Mouse (Mus musculus) lung, adult 18-20 months (tissue): ENCODE results near the gene Cntn4.

Experiments
- DNase-seq, 2 experiments: peaks; one replicate each; pipeline ENCODE4 v3.0.0; 2022; ENCODE audit warnings: mixed read lengths in 2 of 2

Gene Cntn4

DNA sequence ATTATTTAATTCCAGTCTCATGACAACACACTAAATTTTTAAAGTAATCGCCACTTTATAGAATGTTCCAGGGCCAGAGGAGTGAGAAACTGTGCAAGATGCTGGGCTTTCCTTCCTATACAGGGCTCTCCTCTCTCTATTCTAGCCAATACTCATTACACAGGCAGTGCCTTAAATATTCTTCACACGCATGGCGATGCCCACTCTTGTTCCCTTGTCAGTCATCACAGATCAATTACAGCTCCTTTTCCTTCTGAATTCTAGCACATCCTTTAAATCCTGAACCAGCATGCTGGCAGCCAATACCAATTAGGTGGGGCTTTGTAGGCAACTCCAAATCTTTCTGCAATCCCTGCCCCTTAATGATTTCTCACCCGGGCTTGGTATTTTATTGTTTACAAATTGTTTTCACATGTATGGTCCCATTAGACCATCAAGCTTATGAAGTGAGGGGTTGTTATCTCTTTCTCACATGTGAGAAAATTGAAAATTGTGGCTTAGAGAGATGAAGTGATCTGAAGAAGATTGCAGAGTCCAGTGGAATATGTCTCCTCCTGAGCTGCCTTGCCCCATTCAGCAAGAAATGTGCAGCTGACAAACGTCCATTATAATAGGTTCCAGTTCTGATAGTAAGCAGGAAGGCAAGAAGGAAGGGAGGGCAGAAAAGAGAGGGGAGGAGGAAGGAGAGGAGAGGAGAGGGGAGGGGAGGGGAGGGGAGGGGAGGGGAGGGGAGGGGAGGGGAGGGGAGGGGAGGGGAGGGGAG lies 789.0 kb downstream of the Cntn4 start:
- DNase-seq = no peak

DNA sequence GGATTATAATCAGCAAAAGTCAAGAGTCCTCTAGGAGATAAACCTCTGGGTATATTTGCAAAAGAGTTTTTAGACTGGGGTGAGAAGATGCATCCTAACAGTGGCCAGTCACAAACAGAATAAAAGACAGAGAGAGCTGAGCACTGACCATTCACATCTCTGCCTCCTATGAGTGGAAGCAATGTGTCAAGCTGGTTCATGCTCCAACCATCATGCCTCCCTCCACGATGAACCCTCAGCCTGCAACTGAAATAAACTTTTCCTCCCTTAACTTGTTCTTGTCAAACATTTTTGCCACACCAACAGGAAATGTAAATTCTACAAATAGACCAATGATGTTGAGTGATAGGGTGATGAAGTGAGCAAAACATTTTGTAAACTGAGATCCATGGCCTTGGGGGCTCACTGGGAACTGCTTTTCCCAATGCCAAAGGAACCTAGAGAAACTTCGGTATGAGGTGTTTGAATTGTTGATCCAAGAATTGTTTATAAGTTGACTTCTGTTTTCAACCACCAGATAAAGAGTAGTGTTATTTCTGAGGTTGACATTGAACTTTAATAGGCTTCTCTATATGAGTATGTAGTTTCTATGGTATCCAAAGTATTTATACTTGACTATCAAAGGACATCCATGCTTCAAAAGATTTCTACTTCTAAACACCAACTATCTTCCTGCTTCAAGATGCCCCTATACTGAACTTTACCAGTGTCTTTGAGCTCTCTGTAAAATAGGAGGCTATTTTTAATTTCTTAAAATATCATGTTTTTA lies 794.6 kb downstream of the Cntn4 start:
- no peak for DNase-seq

DNA sequence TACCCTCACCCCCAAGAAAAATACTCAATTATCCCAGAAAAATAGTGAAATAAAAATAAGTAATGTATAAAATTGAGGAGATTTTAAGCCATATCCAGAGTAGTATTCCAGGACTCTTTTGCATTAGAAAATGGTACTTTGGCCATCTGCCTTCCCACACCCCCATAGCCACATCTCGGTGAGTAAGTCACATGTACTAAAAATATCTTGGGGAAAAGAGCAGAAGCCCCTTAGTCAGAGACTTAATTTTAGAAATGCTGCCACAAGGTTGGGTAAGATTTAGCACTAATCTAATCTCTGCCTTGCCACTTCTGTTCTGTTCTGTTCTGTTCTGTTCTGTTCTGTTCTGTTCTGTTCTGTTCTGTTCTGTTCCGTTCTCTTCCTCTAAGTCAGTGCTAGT lies 796.4 kb downstream of the Cntn4 start:
- no peak for DNase-seq

DNA sequence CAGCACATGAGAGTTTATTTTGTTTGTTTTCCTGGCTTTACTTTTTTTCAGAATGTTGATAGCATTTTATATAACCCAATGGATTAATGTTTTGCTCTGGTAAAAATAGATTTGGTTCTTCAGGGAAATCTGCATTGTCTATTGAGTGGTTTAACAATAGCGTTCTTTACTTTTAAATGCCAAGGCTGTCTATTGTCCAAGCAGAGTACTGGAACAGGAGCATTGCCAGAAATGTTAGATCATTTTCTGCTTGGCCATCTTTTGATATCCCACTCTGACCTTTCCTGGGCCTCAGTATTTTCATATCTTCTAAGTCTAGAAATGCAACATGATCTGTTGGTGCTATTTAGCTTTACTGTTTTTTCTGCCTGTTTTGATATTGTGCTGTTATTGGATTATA lies 804.1 kb downstream of the Cntn4 start:
- DNase-seq = no peak

DNA sequence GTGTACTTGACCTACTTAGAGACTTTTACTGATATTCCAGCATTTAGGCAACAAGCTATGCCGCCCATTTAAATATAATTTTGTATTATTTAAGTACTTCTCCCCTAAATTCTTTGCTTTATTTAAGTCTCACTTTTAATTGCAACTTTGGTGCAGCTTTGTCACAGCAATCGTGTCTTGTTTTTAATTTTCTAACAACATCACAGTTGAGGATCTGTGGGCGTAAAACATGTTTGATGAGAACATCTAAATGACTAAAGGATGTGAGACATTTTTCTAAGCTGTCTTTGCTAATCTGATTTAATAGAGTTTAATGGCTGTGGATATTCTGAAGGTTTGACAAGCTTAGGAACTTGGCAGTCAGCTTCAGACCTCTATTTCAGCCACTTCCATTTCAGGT lies 818.8 kb downstream of the Cntn4 start:
- DNase-seq = no peak

DNA sequence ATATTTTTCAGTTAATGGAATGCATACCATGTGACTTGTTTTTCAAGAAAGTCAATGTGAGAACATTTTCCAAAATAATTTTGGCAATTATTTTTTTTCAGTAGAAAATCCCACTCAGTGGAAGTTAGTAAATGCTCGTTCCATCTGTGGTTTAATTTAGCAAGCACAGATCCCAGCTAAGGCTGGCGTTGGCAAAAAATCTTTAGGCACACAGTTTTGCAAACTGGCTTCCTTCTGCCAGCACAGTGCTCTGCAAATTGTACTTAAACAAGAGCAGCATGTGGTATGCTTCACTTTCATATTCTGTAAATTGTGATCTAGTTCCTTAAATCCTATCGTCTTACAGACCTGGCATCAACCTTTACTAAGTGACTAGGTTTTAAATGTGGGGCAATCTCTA lies 821.7 kb downstream of the Cntn4 start:
- no peak for DNase-seq

DNA sequence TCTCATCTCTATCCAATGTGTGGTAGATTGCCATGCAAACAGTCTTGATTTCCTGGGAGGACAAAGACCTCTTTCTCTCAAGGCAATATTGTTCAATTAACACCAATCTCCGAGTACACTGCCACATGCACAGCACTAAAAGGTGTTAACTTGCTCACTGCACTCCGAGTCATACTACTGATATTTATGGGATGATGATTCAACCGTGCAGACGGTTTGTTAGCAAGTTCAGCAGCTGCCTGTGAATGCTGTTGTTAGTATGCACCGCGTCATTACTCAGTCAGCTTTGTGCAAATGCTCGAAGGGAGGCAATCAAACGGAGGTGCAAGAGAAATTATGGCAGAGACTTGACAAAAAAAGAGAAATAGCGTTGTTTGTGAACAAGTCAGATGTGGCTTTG lies 826.5 kb downstream of the Cntn4 start:
- DNase-seq = no peak

DNA sequence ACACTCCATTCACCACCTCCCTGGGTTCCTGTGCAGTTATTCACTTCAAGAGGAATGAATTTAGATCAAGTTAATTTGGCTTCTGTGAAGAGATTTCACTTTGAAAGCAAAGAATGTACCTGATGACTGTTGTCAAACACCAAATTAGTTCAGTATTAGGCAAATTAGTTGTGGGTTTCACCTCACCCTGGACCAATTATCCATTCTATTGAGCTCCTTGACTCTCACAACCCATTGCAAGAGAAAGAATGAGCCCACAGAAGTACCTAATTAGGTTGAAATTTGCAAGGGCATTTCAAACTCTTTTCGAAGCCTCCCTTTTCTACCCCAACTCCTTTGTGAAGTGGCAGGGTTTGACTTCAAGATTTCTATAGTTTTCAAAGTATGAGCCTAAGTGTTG lies 842.9 kb downstream of the Cntn4 start:
- DNase-seq = no peak

DNA sequence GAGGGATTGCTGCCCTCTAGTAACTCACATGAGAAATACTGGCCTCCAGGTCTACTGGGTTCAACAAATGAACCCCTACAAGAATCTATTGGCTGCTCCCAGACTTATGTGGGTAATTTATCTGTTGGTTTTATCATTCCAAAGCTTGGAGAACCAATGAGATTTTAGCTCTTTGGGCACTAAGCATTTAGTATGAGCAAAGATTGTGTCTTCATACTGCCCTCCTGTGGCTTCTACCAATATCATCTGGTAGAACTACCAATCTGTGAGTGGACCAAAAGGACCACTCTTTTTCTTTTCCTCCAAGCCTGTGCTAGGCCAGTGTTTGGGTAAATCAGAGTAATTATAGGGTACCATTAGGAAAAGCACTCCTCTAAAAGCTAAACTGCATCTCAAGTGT lies 866.0 kb downstream of the Cntn4 start:
- DNase-seq = no peak

DNA sequence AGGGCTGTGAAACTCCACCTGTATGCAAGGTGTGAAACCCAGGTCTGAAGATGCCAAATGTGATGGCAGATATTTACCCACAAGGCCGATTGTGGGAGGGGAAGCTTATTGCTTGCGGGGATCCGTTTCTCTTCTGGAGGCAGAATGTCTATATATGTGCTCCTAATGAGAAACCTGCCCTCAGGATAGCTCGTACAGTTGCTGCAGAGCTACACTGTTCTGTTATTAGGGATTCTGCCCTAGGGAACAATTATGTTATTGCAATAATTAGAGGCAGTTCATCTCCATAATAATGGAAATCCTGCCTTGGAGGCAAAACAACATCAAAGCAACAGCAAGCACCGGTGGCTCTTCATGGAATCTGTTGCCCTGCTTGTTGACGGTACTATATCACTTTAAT lies 884.2 kb downstream of the Cntn4 start:
- DNase-seq = no peak

DNA sequence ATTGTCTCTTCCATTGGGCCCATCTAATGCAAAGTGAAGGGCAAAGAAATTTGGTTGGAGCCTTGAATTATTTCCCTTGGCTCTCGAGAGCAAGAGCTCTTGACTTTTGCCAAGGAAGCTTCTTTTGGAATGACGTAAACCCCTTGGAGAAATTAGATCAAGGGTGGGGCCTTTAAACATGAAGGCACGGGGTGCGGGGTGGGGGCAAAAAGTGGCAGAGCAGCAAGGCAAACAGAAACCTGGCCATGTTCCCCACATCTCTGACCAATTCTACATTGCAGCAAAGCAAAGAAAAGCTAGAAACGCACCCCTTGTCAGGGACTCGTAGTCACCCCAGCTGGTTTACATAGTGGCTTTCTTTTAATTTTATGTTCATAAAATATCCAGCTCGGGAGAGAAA lies 887.9 kb downstream of the Cntn4 start:
- peak in 1 of 2 experiments; percentile 11 for DNase-seq

DNA sequence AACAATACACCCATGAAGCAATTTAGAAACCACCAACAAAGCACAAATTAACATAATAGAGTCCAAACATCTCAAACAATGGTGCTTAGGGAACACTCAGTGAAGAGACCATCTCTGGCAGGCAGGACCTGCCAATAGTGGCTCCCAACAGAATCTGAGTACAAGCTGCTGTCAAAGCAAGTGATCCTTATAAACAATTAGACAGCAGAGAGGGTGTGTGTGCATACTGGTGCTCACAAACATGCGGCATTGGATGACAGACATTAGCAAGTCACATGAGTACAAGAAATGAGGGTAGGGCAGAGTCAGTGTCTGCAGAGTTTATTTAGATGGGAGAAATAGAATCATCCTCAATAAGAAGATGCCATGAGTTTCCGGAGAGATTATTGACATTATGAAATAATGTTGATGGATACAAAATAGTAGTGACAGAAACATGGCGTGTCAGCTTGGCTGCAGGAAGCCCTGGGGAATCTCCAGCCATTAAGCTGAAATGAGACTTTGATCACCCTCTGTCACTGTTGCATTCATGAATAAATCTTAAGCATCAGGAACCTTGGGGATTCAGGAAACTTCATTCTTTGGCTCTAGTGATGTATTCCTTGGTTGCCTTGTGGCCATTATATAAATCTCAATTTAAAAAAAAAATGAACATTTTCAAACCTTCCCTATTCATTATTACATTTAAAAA lies 888.5 kb downstream of the Cntn4 start:
- no peak for DNase-seq

DNA sequence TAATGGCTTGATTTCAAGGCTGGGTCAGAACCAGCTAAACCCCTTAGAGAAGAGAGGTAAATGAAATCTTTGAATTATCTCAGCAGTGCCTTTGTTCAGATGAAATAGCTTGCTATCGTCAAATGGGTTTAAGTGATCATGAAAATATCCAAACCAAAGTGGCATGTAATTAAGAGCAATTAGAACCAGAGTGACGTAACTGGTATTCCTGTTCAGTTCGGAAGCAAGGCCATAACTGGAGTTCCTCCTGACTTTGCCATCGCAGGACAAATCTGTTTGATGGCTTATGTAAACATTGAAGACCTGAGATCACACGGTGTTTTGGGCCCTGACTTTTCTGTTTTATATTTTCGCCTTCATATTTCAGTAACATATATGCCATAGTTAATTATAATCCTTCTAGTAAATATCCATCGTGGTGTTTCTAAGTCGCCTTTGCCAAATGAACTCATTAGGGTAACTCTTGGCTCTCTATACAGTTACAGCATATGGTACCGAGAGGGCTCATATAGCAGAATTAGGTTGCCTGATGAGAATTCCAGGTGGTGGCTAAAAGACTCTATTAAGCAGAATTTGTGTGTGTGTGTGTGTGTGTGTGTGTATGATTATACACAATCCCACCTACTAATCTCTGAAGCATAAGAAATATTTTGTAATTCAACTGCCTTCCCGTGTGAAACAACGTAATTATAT lies 889.6 kb downstream of the Cntn4 start:
- DNase-seq = no peak

DNA sequence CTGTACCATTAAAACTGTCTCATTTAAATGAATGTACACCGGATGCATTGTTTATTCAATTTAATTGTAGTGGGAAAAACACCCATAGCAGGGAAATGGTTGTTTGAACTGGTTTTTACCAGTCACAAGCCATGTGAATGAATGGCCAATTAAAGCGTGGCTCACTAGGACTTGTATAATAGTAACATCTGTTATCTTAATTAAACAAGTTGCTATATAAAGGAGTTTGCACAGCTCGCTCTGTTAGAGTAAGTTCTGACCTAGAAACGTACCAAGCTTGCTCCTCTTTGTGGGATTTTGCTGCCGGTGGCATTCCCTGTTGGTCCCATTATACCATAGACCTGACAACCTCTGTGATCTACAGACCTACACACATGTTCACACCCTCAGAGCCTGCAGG lies 902.7 kb downstream of the Cntn4 start:
- DNase-seq = no peak

DNA sequence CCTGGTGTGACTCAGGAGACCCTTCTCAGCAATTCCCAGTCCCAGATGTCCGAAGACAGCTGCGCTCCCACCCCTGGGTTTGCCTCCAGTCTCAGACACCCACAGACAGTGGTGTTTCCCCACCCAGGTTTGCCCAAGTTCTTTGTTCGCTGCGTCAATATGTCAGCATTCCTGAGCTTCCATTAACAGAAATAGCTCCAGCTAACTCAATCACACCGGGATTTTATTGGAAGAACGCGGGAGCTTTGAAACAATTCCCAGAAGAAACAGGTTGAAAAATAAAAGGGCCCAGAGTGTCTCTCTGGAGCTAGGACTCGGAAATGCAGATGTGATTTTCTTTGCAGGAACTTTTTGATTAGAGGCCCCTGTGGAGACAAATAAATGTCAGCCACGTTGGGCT lies 916.3 kb downstream of the Cntn4 start:
- no peak for DNase-seq

DNA sequence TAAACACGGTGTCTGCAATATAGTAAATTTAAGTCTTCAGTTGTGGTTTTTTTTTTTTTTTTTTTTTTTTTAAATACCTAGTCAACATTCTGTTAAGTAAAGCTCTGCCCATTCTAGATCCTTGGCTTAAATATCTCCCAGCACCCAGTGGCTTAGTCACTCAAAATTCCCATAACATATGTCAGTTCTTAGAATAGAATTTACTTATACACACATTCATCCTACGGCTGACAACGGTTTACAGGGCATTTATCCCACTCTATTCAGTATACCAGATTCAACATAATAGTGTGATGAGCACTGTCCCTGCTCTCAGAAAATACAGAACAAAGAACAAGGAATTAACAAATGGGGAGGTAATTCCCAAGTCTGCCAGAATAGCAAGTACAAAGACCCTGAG lies 939.6 kb downstream of the Cntn4 start:
- DNase-seq = no peak

DNA sequence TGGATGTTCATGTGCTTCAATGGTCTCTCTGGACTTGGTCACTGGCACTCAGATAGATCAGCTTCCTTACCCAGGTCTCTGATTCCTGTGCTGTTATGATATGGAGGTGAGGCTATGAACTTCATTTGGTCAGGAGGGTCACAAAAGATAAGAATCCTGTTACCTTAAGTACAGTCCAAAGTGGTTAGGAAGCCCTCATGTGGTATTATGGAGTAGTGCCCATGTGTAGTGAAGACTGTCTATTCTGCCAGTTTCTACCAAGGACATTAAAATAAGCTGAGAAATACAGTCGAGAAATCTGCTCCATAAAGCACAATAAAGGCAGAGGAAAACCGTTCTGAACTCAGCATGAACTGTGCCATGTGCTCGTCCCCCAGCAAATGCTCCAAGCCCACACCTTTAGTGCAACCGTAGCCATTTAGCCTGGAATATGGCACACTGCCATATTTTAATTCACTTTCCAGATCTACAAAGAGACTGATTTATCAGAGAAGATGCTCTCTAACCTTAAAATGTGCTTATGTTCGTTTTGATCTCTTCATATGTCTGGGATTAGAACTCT lies 943.8 kb downstream of the Cntn4 start:
- no peak for DNase-seq

DNA sequence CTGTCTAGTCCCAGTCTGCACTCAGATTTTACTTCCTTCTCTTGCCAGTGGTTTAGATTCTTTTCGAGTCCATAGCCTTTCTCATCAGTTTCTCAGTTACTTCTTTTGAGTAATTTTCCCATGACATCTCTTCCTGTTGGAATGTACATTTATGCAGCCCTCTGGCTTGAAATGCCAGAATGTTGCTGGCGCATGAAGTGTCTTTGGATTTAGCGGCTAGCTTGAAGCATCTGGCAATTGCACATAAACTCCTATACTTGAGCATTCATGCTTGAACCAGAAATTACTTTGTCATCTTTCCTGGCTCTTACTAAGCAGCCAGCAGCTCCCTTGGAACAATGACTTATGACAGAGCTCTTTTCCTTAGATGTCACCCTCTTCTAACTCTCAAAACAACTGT lies 965.6 kb downstream of the Cntn4 start:
- no peak for DNase-seq

DNA sequence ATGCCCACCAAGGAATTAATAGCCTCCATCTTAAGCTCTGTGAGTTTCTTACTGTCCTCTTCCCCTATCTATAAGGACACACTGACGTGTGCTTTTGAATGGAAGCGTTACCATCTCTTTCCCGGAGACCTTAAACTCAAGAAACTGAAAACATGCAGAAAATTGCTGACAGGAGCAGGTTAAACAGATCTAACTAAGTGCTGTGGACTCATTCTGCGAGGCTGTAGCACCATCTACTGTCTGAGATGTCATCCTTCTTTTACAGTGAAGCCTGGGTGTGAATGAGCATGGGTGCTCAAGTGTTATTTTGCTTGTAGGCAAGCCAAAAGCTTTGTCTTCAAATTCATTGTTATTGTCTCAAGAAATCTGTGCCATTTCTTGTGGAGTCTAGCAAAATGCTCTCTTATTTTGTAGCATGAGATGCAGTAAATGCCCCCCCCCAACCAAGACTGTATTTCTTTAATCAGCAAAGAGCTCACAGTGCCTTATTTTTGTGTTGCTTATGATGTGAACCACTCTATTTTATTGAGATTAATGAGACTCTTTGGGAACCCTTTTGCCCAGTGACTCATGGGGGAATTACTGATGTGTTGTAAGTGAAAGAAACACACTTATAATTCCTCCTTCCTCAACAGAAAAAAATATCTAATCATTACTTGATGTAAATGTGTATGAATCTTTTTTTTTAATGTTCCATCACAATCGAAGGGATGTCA lies 968.2 kb downstream of the Cntn4 start:
- DNase-seq = no peak

DNA sequence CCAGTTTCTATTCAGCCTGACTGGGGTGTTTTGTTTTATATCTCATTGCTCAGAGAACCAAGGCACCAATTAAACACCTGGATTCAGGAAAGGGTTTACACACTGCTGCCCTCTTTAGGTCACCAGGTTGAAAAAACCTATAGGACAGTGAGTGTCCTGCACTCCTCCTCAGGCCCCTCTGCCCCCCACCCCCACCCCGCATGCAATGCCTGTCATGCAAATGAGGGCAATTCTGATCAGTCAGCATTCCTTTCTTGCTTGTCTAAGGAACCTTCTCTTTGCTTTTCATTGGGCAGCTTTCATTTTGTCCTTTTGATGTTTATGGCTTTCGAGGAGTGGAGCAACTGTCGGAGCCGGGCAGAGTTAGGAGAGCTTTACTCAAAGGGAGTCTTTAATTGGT lies 969.5 kb downstream of the Cntn4 start:
- DNase-seq = no peak

DNA sequence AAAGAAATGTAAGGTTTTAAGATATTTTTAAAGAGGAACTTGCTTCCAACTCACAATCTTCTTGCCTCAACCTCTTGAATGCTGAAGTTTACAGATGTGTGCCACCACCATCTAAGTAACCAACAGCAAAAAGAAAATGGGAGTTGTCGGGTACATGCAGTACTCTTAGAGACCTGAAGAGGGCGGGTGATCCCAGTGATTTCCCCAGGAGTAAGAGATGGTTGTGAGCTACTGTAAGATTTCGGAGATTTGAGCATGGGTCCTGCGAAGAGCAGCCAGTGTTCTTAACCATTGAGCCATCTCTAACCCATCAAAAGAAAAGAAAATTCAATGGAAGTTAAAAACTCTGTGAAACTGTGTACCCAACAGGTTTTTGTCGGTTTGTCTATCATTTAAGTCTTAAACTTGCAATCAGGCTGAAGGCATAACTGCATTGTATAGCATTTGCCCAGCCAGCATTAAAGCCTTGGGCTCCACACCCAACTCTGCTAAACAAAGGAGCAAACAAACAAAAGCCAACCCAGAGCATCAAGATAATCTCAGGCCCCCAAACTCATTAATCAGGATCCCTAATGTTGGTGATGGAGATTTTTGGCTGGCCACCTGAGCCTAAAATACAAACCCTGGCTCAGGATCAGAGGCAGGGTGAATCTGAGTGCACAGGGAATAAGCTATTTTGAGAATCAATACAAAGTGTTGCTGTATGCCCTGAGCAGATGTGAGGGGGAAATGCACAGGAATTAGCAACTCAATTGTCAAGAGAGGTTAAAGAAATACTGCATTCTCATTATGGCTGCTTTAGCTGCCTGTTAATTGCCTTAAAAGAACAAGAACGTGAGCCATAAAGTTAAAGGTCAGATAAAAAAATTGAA lies 986.6 kb downstream of the Cntn4 start:
- DNase-seq = peak; percentile 5 to 11
